Mouse (Mus musculus) 416B (cell line): Measurements from ENCODE around the gene Lsmem1.
A peak's percentile ranks its signal among the peaks of the same experiment; 100 is the strongest.

Experiments used
- DNase-seq: peaks from one replicate; pipeline ENCODE4 v3.0.0; 2011; ENCODE audit warnings: low read depth

Lsmem1 gene

DNA sequence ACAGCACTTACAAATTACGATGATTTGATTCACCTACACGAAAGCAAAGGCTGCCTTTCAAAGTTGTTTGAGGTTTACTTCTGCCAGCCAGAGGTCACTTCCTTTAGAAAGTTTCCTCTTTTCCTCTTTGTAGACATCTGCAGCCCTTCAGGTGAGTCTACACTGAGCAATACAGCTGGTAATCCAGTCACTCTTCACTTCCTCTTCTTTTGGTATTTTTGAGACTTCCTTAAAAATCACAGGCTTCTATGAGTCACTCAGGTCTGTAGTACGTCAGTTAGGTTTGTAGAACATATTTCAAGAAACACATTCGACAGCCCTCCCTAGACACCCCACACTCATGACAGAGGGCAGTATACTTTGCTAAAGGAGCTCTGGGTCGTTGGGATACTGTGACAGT is 58.6 kb downstream of the Lsmem1 start:
- DNase-seq = peak; percentile 47

GRCm38 (mm10) chr12:40139484-40140245 is 59.6 kb downstream of the Lsmem1 start:
- DNase-seq = no peak

GRCm38 (mm10) chr12:40134529-40134928 is 64.8 kb downstream of the Lsmem1 start:
- DNase-seq = no peak

DNA sequence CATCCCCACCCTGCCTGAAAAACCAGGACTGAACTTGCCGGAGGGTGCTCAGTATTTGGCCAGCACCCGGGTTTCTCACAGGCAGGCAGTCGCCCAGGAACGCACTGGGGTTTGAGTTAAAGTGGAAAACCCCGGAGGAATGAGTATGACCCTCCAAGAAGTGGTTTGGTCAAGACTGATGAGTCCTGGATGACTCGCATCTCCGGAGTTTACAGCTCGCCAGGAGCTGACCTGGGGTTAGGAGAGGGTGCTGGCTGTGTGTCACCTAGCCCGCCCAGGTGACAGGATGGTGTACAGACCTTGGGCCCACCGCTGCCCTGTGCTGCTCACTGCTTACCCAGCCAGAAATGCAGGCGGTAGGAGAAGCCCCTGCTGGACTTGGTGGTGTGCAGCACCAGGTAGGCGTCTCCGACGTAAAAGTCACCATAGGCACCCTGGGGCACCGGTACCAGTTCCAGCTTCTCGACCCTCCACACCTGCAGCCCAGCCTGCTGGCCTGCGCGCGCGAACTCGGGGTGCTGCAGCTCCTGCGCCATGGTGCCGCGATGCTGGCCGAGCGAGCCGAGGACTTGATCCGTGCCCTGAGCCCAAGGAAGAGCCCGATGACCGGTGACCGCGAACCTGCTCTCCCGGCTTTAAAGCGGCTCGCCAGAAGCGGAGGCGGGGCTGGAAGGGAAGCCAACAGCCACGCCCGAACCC is 65.6 kb downstream of the Lsmem1 start, which contains the start of gene Scin:
Scin (minus strand) TSS at position 656 of the 699 bp plus-strand sequence.
- DNase-seq = no peak

DNA sequence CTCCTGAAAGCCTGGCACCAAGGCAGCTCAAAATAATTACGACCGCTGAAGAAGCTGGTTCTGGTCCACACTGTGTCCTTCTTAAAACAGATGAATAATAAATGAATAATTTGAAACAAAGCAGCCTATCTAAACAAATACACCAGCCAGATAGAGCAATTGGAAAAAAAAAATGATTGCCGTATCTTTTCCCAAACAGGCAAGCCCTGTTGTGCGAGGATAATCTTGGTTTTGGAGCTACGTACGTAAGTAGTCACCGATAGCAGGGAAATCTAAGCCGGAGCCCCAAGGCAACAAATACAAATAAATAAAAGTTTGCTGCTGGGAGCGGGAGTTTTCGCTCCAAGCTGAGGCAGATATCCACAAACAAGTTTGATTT is 66.1 kb downstream of the Lsmem1 start:
- no peak for DNase-seq
